Mouse (Mus musculus) inflammation-experienced regulatory T-cells, adult 6 months (primary cell): Measurements from ENCODE around the gene Rasgrp1. TPM values are rescaled to one million over a fixed set of nuclear protein-coding genes. Genes with fewer than 3 reads are reported as not detected.

Source experiments
- ATAC-seq: one replicate; pipeline ENCODE4 v1.8.0; 2017
- polyA plus RNA-seq, 3 experiments: library from polyadenylated mRNA; unstranded; fragments of 100-300 nt; shearing (Covaris generic); gene quantifications; one replicate each; pipeline ENCODE4 v1.2.1; 2017

Rasgrp1 gene
- 10 to 100 TPM; 48.9 to 73.3 (median 64.2) TPM for polyA plus RNA-seq

- ATAC-seq: peak; percentile 75
Measured at GRCm38 (mm10) chr2:117342547-117343239, at the start of gene Rasgrp1. Rasgrp1 (minus strand) TSS chr2:117343001.

- peak; percentile 81 for ATAC-seq
Measured at GRCm38 (mm10) chr2:117389925-117390892, 47.4 kb upstream of the Rasgrp1 start.

GRCm38 (mm10) chr2:117389460-117389859 lies 46.7 kb upstream of the Rasgrp1 start:
- ATAC-seq: no peak

GRCm38 (mm10) chr2:117388121-117388520 lies 45.3 kb upstream of the Rasgrp1 start:
- no peak for ATAC-seq

GRCm38 (mm10) chr2:117386981-117387705 lies 44.3 kb upstream of the Rasgrp1 start:
- ATAC-seq: no peak

GRCm38 (mm10) chr2:117386036-117386590 lies 43.3 kb upstream of the Rasgrp1 start:
- ATAC-seq: no peak

GRCm38 (mm10) chr2:117381314-117381713 lies 38.5 kb upstream of the Rasgrp1 start:
- no peak for ATAC-seq

- ATAC-seq: peak; percentile 88
Measured at GRCm38 (mm10) chr2:117374293-117374830, 31.6 kb upstream of the Rasgrp1 start.

GRCm38 (mm10) chr2:117371706-117372105 lies 28.9 kb upstream of the Rasgrp1 start:
- ATAC-seq: no peak

- ATAC-seq: no peak
Measured at GRCm38 (mm10) chr2:117366478-117366877, 23.7 kb upstream of the Rasgrp1 start.

- no peak for ATAC-seq
Measured at GRCm38 (mm10) chr2:117364056-117364455, 21.3 kb upstream of the Rasgrp1 start.

- ATAC-seq: peak; percentile 84
Measured at GRCm38 (mm10) chr2:117357939-117358338, 15.1 kb upstream of the Rasgrp1 start.

- ATAC-seq: peak; percentile 78
Measured at GRCm38 (mm10) chr2:117352305-117353123, 9.7 kb upstream of the Rasgrp1 start.

GRCm38 (mm10) chr2:117350138-117350537 lies 7.3 kb upstream of the Rasgrp1 start:
- ATAC-seq: no peak

GRCm38 (mm10) chr2:117343240-117343624 lies 431 bp upstream of the Rasgrp1 start:
- peak; percentile 35 for ATAC-seq

GRCm38 (mm10) chr2:117342090-117342546 lies 683 bp downstream of the Rasgrp1 start:
- ATAC-seq: peak; percentile 72

GRCm38 (mm10) chr2:117338501-117338900 lies 4.3 kb downstream of the Rasgrp1 start:
- no peak for ATAC-seq

GRCm38 (mm10) chr2:117337902-117338301 lies 4.9 kb downstream of the Rasgrp1 start:
- ATAC-seq: no peak

GRCm38 (mm10) chr2:117336946-117337665 lies 5.7 kb downstream of the Rasgrp1 start:
- ATAC-seq: no peak

- ATAC-seq: peak; percentile 55
Measured at GRCm38 (mm10) chr2:117335552-117336188, 7.1 kb downstream of the Rasgrp1 start.
